Mouse (Mus musculus): Measurements from ENCODE around the gene Vmn1r217.
"Not testable (repeated sequence)": the region's sequence is repeated elsewhere in the genome, so short reads cannot be mapped to it uniquely, and the experiment has no call there.

Gene Vmn1r217

GRCm38 (mm10) chr13:23118126-23118525, at the start of gene Vmn1r217:
Vmn1r217 (minus strand) TSS chr13:23118226.
- in situ Hi-C loops (cut with MseI, MboI), result not testable (repeated sequence)

- in situ Hi-C loops (cut with MseI, MboI), result not testable (repeated sequence)
Observed at GRCm38 (mm10) chr13:23166471-23166870, 48.4 kb upstream of the Vmn1r217 start.

- in situ Hi-C loops (cut with MseI, MboI), result no loop called here
Observed at GRCm38 (mm10) chr13:23159012-23159411, 41.0 kb upstream of the Vmn1r217 start, which contains the start of gene Vmn1r219. Vmn1r219 (plus strand) TSS chr13:23159312.

- in situ Hi-C loops (cut with MseI, MboI), result no loop called here
Observed at GRCm38 (mm10) chr13:23157848-23158247, 39.8 kb upstream of the Vmn1r217 start.

DNA sequence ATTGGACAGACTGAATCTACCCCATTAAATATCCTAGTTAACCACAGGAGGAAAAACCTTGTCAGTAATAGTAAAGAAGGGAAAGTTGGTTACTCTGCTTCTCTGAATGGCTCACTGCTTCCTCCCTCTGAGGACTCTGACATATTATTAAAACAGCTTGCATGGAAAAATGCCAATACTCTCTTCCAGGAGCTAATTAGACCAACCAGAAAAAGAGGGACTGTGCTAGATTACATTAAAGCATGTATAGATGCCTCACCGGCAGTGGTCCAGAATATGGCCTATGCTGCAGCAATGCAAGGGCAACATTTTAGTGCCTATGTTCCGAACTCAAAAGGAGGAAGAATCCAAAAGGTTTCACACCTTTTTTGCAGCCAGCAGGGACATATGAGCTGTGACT, 20.9 kb upstream of the Vmn1r217 start:
- in situ Hi-C loops (cut with MseI, MboI), result loop anchor here in 1 of 2 experiments (25.0 kb wide), 1 partner anchor 252 kb away; the partner anchor contains the start of gene Vmn1r212

GRCm38 (mm10) chr13:23133501-23133900, 15.5 kb upstream of the Vmn1r217 start:
- in situ Hi-C loops (cut with MseI, MboI), result loop anchor here in 1 of 2 experiments (25.0 kb wide), 1 partner anchor 246 kb away; the partner anchor contains the start of gene Vmn1r212

DNA sequence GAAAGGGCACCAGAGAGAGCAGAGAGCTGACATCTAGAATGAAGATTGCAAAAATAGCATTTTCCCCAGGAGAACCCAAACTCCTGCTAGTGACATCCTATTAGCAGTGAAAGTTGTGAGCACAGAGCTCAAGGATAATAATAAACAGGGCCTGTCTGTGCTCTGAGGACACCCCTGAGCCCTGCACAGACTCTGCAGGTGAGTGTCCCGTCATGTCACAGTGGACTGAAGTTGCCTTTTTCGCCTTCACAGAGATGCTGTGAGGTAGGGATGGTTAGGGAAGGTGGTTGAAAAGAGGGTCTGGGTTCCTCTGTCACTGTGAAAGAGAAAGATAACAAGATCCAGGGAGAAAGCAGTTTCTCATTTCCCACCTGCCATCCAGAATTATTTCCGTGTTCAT, 15.1 kb upstream of the Vmn1r217 start, which contains the start of gene Vmn1r218:
TSS of gene Vmn1r218 (plus strand) at position 57 of the 400 bp plus-strand sequence.
- in situ Hi-C loops (cut with MseI, MboI), result loop anchor here in 1 of 2 experiments (25.0 kb wide), 1 partner anchor 246 kb away; the partner anchor contains the start of gene Vmn1r212

DNA sequence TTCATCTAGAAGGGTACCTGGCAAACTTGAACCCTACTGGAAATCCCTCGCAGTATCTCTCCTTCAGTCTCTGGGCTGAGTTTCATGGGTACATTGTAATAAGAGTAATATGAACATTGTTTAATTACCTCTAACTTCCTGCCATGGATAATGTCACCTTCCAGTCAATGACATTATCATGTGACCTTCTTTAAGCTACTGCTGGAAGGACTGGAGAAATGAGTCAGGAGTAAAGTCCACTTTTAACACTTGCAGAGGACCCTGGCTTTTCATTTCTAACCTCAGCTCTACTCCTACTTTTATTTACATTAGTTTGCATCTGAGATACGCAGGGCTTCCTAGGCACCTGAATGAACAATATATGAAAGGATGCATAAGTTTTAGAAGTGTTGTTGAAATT, 2.6 kb upstream of the Vmn1r217 start:
- in situ Hi-C loops (cut with MseI, MboI), result no loop called here

- in situ Hi-C loops (cut with MseI, MboI), result no loop called here
Observed at GRCm38 (mm10) chr13:23094386-23094785, 23.6 kb downstream of the Vmn1r217 start.

- in situ Hi-C loops (cut with MseI, MboI), result no loop called here
Observed at GRCm38 (mm10) chr13:23069312-23069711, 48.7 kb downstream of the Vmn1r217 start.

- in situ Hi-C loops (cut with MseI, MboI), result no loop called here
Observed at GRCm38 (mm10) chr13:23067725-23068124, 50.3 kb downstream of the Vmn1r217 start, which contains the start of gene Vmn1r215. Vmn1r215 (plus strand) TSS chr13:23068025.

DNA sequence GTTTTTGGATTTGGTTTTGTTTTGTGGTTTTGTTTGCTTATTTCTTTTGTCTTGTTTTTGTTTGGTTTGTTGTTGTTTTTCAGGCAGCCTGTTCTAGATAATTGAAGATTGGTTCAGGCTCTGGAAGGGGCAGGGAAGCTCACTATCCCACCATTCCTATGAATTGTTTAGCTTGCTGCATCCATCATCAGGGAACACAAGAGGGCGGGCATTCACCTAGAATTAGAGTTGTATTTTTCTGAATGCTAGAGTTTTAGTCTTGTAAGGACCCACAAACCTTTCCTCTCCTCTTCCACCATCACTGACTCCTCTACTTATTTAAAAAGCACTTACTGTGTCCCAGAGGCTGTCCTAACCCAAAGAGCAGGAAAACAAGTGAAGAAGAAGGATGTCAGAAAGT, 60.2 kb downstream of the Vmn1r217 start:
- in situ Hi-C loops (cut with MseI, MboI), result no loop called here

Data from mouse trophoblast stem cell (cell line).